Mouse (Mus musculus) lung, postnatal 0 days (tissue): ENCODE data around the gene Zfp27. TPM values are rescaled to one million over a fixed set of nuclear protein-coding genes. Genes with fewer than 3 reads are reported as not detected.
A peak's percentile ranks its signal among the peaks of the same experiment; 100 is the strongest.

Experiments used
- ATAC-seq: fragments of 200-750 bp; cut with Nextera tagmentation; 2 replicates; pipeline ENCODE4 v1.8.0; 2017; ENCODE audit warnings: moderate library complexity
- DNase-seq: peaks from one replicate; pipeline ENCODE4 v3.0.0-alpha.2; 2016; ENCODE audit warnings: low spot score
- H3K27ac ChIP-seq: fragments of 300-500 bp; sonication (generic); 2 replicates; pipeline ENCODE4 v1.5.1; 2014; ENCODE audit warnings: antibody characterized with exemption, mild to moderate bottlenecking, low read length, mixed read lengths
- H3K27me3 ChIP-seq: fragments of 300-500 bp; sonication (generic); replicated peaks from 2 replicates; pipeline ENCODE4 v1.6.1; 2014; ENCODE audit warnings: low read length, mixed read lengths; ENCODE audit not compliant: insufficient read depth
- H3K36me3 ChIP-seq: fragments of 300-500 bp; sonication (generic); 2 replicates; pipeline ENCODE4 v1.6.1; 2014; ENCODE audit warnings: low read length, mixed read lengths; ENCODE audit not compliant: insufficient read depth
- H3K4me1 ChIP-seq: fragments of 300-500 bp; sonication (generic); 2 replicates; pipeline ENCODE4 v1.6.1; 2014; ENCODE audit warnings: antibody characterized with exemption, low read depth, low read length, mixed read lengths; ENCODE audit not compliant: insufficient read depth
- H3K4me2 ChIP-seq: fragments of 300-500 bp; sonication (generic); replicated peaks from 2 replicates; pipeline ENCODE4 v1.6.1; 2014; ENCODE audit warnings: low read depth, mild to moderate bottlenecking, low read length, moderate library complexity, mixed read lengths
- H3K4me3 ChIP-seq: fragments of 300-500 bp; sonication (generic); 2 replicates; pipeline ENCODE4 v1.5.1; 2014; ENCODE audit warnings: low read depth, low read length
- H3K9ac ChIP-seq: fragments of 300-500 bp; sonication (generic); replicated peaks from 2 replicates; pipeline ENCODE4 v1.6.1; 2014; ENCODE audit warnings: low read depth, mild to moderate bottlenecking
- H3K9me3 ChIP-seq: fragments of 300-500 bp; sonication (generic); 2 replicates; pipeline ENCODE4 v1.6.1; 2016; ENCODE audit warnings: low read length, mixed read lengths
- CTCF ChIP-seq: IDR thresholded peaks from 2 replicates; pipeline ENCODE4 v1.5.1; 2016; ENCODE audit warnings: antibody characterized with exemption, mild to moderate bottlenecking
- EP300 ChIP-seq: IDR thresholded peaks from 2 replicates; pipeline ENCODE4 v1.6.1; 2016; ENCODE audit warnings: antibody characterized with exemption, mild to moderate bottlenecking, control low read depth
- WGBS: fragments of 180-500 bp; shearing (Covaris S2); extraction: QIAGEN DNeasy Blood & Tissue Kit; methylation state at CpG from one replicate; pipeline ENCODE4 v1.1.7; 2014; 5-methylcytosine and 5-hydroxymethylcytosine counted together
- polyA plus RNA-seq: library from polyadenylated mRNA; unstranded; fragments of >200 nt; fragmentation: Nextera tagmentation; extraction: Ambion mirVana; gene quantifications from 2 replicates; pipeline ENCODE4 v1.2.1, GENCODE M21; 2015

Zfp27 gene
- polyA plus RNA-seq, 1 experiment from 2014 or later: 5.0 TPM

DNA sequence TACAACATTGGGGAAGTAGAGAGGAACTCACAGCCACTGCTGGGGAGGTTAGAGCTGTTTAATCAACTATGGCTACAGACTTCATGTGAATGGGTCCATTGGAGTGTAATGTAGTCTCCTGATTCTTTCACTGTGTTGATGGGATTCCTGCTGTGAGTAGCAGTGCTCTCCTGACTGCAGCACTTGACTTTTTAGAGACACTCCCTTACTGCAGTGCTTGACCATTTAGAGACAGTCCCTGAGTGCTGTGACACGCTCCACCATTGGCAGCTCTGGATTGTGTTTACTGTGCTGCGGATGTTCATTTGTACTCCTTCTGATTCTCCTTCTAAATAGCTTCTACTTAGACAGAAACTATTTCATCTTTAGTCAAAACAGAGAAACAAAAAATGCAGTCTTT lies 36.4 kb upstream of the Zfp27 start:
- TF ChIP-seq EP300 (no peak), CTCF (no peak)
- H3K36me3 ChIP-seq: peaks cover 5% of the 10 kb centered on the region; the same call in 1 of the 2 replicates
- peak; percentile 40; the same call in 1 of the 2 replicates for ATAC-seq

DNA sequence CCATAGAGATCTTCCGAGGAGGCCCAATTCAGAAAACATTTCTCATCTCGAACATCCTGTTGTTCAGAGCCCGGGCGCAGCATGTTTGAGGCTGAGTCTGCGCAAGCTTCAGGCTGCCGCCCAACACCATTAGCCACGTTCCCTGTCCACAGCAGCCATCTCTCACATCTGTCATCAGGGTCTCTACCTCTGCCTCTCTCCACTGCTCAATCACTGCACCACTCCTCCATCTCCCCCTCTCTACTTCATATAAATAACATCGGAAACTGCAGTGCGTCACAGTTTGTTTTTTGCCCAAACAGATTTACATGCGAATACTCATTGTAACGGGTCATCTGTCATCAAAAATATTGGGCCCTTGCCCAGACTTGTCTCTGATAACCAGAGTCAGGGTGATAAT lies 34.7 kb upstream of the Zfp27 start:
- no peaks in the 10 kb centered on the region for H3K27me3 ChIP-seq
- no peaks in the 10 kb centered on the region for H3K9me3 ChIP-seq
- H3K27ac ChIP-seq: no peak overlapping the region
- 69% methylated on average over 11 of the region's 11 CpGs for WGBS
- no peak overlapping the region for H3K4me2 ChIP-seq
- peaks cover 11% of the 10 kb centered on the region; the same call in 1 of the 2 replicates for H3K36me3 ChIP-seq
- H3K4me3 ChIP-seq: no peak overlapping the region
- TF ChIP-seq EP300 (no peak), CTCF (no peak)
- no peak overlapping the region for H3K9ac ChIP-seq
- peak; percentile 28; the same call in 1 of the 2 replicates for ATAC-seq
- no peaks in the 10 kb centered on the region for H3K4me1 ChIP-seq
- peak; percentile 27 for DNase-seq

More for the DNA sequence above, 36.4 kb upstream of the Zfp27 start:
- Histone ChIP-seq H3K4me1 (no peaks in the 10 kb centered on the region), H3K4me3 (no peak overlapping the region), H3K9ac (no peak overlapping the region), H3K27me3 (no peaks in the 10 kb centered on the region), H3K27ac (no peak overlapping the region; the same call in 1 of the 2 replicates), H3K9me3 (no peaks in the 10 kb centered on the region), H3K4me2 (no peak overlapping the region)
- 28% methylated on average over 2 of the region's 2 CpGs for WGBS
- peak; percentile 31 for DNase-seq

DNA sequence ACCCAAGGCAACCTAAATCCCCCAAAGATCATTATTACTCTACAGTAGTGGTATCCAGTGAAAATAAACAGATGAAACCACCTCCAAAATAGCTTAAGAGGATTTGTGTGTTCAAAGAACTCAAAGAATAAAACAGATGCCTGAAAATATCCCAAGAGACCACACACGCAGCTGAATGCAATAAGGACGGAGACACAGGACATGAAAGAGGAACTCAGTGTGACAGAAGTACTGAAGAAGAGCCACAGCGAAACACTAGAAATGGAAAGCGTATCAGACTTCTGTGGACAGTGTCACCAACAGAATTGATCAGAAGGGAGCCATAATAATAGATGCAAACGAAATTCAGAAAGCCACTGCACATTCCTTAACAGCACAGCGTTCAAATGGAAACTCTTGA lies 32.5 kb upstream of the Zfp27 start:
- DNase-seq (no peak), ATAC-seq (no peak)
- 88% methylated on average over 6 of the region's 6 CpGs for WGBS
- H3K4me1 ChIP-seq: no peaks in the 10 kb centered on the region
- H3K9ac ChIP-seq: no peak overlapping the region
- no peak for TF ChIP-seq CTCF
- no peak for TF ChIP-seq EP300
- peaks cover 26% of the 10 kb centered on the region; the same call in 1 of the 2 replicates for H3K36me3 ChIP-seq
- no peaks in the 10 kb centered on the region for H3K9me3 ChIP-seq
- no peaks in the 10 kb centered on the region for H3K27me3 ChIP-seq
- no peak overlapping the region for H3K4me3 ChIP-seq
- H3K27ac ChIP-seq: no peak overlapping the region
- H3K4me2 ChIP-seq: no peak overlapping the region

DNA sequence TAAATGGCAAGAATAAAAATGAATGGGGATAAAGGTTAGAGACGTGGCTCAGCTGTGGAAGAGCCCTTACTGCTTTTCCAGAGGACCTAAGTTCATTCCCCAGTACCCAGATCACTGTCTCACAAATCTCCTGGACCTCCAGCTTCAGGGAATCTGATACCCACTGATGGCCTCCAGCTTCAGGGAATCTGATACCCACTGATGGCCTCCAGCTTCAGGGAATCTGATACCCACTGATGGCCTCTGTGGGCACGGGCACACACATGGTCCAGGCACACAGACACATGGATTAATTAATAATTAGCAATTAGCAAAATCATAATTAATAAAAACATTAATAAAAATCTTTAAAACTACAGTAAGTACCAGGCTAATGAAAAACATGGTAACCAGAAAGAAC lies 16.4 kb upstream of the Zfp27 start:
- ATAC-seq: no peak

DNA sequence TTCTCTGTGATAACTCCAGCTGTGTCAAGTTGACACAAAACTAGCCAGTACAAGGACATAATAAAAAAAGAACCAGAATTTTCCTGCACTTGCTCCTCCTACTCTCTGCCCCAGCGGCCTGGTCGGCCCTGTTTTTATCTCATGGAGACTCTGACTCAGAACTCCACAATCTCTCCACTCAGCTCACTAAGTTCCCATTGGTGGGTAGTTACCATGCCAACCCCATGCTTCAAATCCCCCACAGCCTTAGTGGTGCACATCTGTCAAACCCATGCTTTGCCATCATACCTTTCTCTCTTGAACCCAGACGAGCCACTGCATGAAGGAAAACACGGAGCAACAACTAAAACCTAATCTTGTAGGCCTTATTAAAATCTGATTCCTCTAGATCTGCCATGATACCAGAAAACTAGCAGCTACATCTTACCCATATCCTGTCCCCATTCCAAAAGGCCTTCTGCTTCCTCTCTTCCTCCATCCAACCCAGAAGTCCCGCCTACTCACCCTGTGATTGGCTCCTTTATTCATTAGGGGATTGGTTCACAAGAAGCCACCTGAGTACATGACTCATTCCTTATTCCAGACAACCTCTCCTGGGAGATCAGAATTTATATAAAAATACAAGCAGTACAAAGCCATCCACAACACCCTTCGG lies 15.2 kb upstream of the Zfp27 start:
- no peak for TF ChIP-seq EP300
- no peak for TF ChIP-seq CTCF
- Histone ChIP-seq H3K9me3 (no peaks in the 10 kb centered on the region), H3K4me2 (no peak overlapping the region), H3K9ac (no peak overlapping the region), H3K36me3 (no peaks in the 10 kb centered on the region), H3K27me3 (no peaks in the 10 kb centered on the region), H3K4me3 (no peak overlapping the region), H3K27ac (no peak overlapping the region), H3K4me1 (no peaks in the 10 kb centered on the region)
- 80% methylated on average over 6 of the region's 6 CpGs for WGBS
- DNase-seq: no peak
- no peak for ATAC-seq

More for the DNA sequence above, 16.4 kb upstream of the Zfp27 start:
- TF ChIP-seq EP300 (no peak), CTCF (no peak)
- Histone ChIP-seq H3K4me3 (no peak overlapping the region), H3K9ac (no peak overlapping the region), H3K4me1 (no peaks in the 10 kb centered on the region), H3K27me3 (no peaks in the 10 kb centered on the region), H3K27ac (no peak overlapping the region), H3K9me3 (no peaks in the 10 kb centered on the region), H3K4me2 (no peak overlapping the region), H3K36me3 (no peaks in the 10 kb centered on the region)
- WGBS: 51% methylated on average over 2 of the region's 2 CpGs
- DNase-seq: no peak

GRCm38 (mm10) chr7:29918062-29918453 lies 11.7 kb upstream of the Zfp27 start:
- Histone ChIP-seq H3K27ac (no peak overlapping the region), H3K4me2 (no peak overlapping the region), H3K9me3 (no peaks in the 10 kb centered on the region), H3K4me1 (no peaks in the 10 kb centered on the region), H3K4me3 (no peak overlapping the region), H3K9ac (no peak overlapping the region), H3K27me3 (no peaks in the 10 kb centered on the region), H3K36me3 (peaks cover 27% of the 10 kb centered on the region)
- DNase-seq (peak; percentile 82), ATAC-seq (peak; percentile 85)
- TF ChIP-seq EP300 (0 out of 2 replicates have a peak, but pooled peaks have one; percentile 20), CTCF (no peak)
- 56% methylated on average over 4 of the region's 4 CpGs for WGBS
